Mouse (Mus musculus): ENCODE results near the gene Rnf19b. TPM values are rescaled to one million over a fixed set of nuclear protein-coding genes. Genes with fewer than 3 reads are reported as not detected.

The Rnf19b gene
- total RNA-seq, 2 experiments from 2014 or later, result 41.0 to 42.4 TPM

- TF ChIP-seq CTCF (conservative IDR thresholded peaks at IDR 0.05), result peak; percentile 32
- no peak overlapping the region for H3K27ac ChIP-seq
- no peak overlapping the region for H3K4me3 ChIP-seq
- no peak for DNase-seq (ENCODE audit: low spot score in 2 of 2)
Observed at GRCm38 (mm10) chr4:129097006-129097405, 38.9 kb downstream of the Rnf19b start.

DNA sequence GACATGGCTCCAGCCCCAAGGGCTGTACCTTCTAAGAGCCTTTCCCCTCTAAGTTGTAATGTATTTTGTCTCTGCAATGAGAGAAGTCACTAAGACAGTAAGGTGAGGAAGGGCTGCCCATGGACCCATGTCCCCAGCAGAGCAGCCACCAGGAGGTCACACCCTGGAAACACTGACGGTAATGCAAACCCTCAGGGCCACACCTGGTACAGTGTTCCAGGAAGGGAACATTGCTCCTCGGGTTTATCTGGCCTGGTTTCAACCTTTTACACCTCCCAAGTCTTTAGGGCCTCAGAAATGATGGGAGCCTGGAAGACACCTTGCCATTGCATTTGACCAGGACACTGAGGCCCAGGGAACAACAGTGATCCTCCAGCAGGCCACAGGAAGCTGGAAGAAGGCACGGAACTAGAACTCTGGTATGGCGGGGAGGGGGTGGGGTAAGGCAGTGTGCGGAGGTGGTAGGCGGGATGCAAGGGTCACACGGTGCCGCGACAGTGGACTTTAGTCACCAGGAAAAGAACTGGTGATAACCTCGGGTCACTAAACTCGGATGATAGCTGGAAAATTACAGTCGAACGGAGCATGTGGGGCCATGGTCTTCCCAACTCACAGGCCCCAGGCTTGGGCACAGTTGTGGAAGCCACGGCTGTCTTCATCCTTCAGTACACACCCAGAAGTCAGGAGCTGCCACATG, 44.2 kb downstream of the Rnf19b start:
- no peak overlapping the region for H3K27ac ChIP-seq
- no peak overlapping the region for H3K4me3 ChIP-seq
- DNase-seq (ENCODE audit: low spot score in 2 of 2), result no peak
- no peak for TF ChIP-seq CTCF (conservative IDR thresholded peaks at IDR 0.05)

DNA sequence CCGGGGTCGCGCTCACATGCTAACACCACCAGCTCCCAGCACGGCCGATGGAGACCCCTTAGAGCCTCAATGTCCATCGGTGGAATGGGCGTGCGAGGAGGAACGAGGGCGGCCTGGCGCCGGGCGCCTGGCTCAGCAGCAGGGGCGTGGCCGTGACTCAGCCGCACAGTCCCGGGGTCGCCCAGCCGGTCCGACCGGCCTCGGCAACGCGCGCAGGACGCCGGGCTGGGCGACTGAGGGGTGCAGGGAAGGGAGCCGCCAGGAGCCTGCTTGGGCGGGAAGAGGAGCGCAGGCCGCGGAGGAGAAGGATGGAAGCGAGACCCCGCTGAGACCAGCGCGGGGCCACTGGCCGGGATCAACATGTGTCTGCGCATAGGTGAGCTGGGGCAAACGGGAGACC, 47.3 kb downstream of the Rnf19b start, which contains the start of gene Tmem54:
Tmem54 (plus strand) TSS at position 193 of the 400 bp plus-strand sequence.
- DNase-seq (ENCODE audit: low spot score in 2 of 2), result no peak
- TF ChIP-seq CTCF (conservative IDR thresholded peaks at IDR 0.05), result no peak
- Histone ChIP-seq H3K27ac (no peak within 1 kb of the TSS), H3K4me3 (no peak within 1 kb of the TSS)

GRCm38 (mm10) chr4:129106073-129106472, 48.0 kb downstream of the Rnf19b start:
- H3K27ac ChIP-seq, result no peak overlapping the region
- DNase-seq (ENCODE audit: low spot score in 2 of 2), result no peak
- TF ChIP-seq CTCF (conservative IDR thresholded peaks at IDR 0.05), result no peak
- H3K4me3 ChIP-seq, result no peak overlapping the region

- DNase-seq (ENCODE audit: low spot score in 2 of 2), result no peak
- H3K27ac ChIP-seq, result no peak overlapping the region
- H3K4me3 ChIP-seq, result no peak overlapping the region
- no peak for TF ChIP-seq CTCF (conservative IDR thresholded peaks at IDR 0.05)
Observed at GRCm38 (mm10) chr4:129107348-129107899, 49.4 kb downstream of the Rnf19b start.

- H3K4me3 ChIP-seq, result no peak overlapping the region
- TF ChIP-seq CTCF (conservative IDR thresholded peaks at IDR 0.05), result no peak
- DNase-seq (ENCODE audit: low spot score in 2 of 2), result no peak
Observed at GRCm38 (mm10) chr4:129108624-129109023, 50.6 kb downstream of the Rnf19b start.

DNA sequence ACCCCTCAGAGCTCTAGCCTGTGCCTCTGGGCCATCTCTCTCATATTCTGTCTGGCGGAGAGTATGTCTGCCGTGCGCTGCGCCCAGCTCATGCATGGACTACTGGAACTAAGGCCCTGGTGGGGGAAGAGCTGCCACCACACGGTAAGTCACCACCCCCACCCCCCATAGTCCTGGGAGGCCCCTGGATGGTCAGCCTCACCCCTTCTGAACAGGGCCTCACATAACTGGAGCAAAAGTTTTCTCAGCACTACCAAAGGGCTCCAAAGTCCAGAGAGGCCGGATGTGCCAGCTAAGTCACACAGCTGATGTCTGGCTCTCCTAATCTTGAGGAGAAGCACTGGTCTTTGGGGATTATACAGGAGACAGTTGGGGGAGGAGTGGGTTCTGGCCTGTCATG, 52.7 kb downstream of the Rnf19b start:
- TF ChIP-seq CTCF (conservative IDR thresholded peaks at IDR 0.05), result no peak
- DNase-seq (ENCODE audit: low spot score in 2 of 2), result peak in 1 of 2 experiments; percentile 12
- no peak overlapping the region for H3K4me3 ChIP-seq
- no peak overlapping the region for H3K27ac ChIP-seq

More at GRCm38 (mm10) chr4:129108624-129109023, 50.6 kb downstream of the Rnf19b start:
- H3K27ac ChIP-seq, result no peak overlapping the region

GRCm38 (mm10) chr4:129111350-129111749, 53.3 kb downstream of the Rnf19b start:
- peak; percentile 76 for TF ChIP-seq CTCF (conservative IDR thresholded peaks at IDR 0.05)
- H3K4me3 ChIP-seq, result no peak overlapping the region
- no peak overlapping the region for H3K27ac ChIP-seq
- DNase-seq (ENCODE audit: low spot score in 2 of 2), result no peak

DNA sequence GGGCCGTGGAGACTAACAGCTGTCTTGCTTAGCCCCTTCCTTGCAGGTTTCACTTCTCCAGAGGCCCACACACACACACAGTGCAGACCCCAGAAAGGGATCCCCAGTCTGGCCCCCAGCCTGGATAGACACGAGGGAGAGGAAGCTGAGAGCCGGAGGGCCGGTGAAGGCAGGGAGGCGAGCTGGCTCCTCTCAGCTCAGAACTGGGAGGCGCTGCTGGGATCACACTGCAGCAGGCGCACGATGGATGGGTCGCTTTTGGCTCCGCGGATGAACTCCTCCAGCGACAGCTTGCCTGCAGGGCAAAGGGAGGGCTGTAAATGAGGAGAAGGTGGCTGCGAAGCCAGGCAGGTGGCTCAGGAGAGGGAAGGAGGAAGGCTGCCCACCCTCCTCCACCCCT, 54.2 kb downstream of the Rnf19b start:
- no peak for DNase-seq (ENCODE audit: low spot score in 2 of 2)
- H3K4me3 ChIP-seq, result no peak overlapping the region
- TF ChIP-seq CTCF (conservative IDR thresholded peaks at IDR 0.05), result no peak

GRCm38 (mm10) chr4:129113083-129113988, 55.3 kb downstream of the Rnf19b start:
- peak overlapping the region; percentile 65 for H3K27ac ChIP-seq

More for the DNA sequence above, 54.2 kb downstream of the Rnf19b start:
- peak overlapping the region; percentile 74 for H3K27ac ChIP-seq

GRCm38 (mm10) chr4:129116703-129117102, 58.6 kb downstream of the Rnf19b start:
- peak overlapping the region; percentile 94; the same call in 1 of the 2 replicates for H3K27ac ChIP-seq
- no peak for DNase-seq (ENCODE audit: low spot score in 2 of 2)
- TF ChIP-seq CTCF (conservative IDR thresholded peaks at IDR 0.05), result no peak
- peak overlapping the region; percentile 84 for H3K4me3 ChIP-seq

More at GRCm38 (mm10) chr4:129113083-129113988, 55.3 kb downstream of the Rnf19b start:
- peak; percentile 90 to 92 for DNase-seq (ENCODE audit: low spot score in 2 of 2)
- TF ChIP-seq CTCF (conservative IDR thresholded peaks at IDR 0.05), result peak; percentile 100
- H3K4me3 ChIP-seq, result no peak overlapping the region; the same call in 1 of the 2 replicates

GRCm38 (mm10) chr4:129117720-129118510, 59.8 kb downstream of the Rnf19b start:
- peak overlapping the region; percentile 94; the same call in 1 of the 2 replicates for H3K27ac ChIP-seq
- DNase-seq (ENCODE audit: low spot score in 2 of 2), result no peak
- no peak for TF ChIP-seq CTCF (conservative IDR thresholded peaks at IDR 0.05)
- peak overlapping the region; percentile 84 for H3K4me3 ChIP-seq

All from layer of hippocampus, adult 2 months (tissue).